Mouse (Mus musculus) stomach, embryonic 16.5 days (tissue): Measurements from ENCODE around the gene C2cd3. TPM values are rescaled to one million over a fixed set of nuclear protein-coding genes. Genes with fewer than 3 reads are reported as not detected.

Experiments used
- ATAC-seq: fragments of 200-750 bp; cut with Nextera tagmentation; 2 replicates; pipeline ENCODE4 v1.8.0; 2017; ENCODE audit warnings: moderate number of reproducible peaks, moderate TSS enrichment; ENCODE audit not compliant: insufficient read depth, low FRiP score
- H3K27ac ChIP-seq: fragments of 300-500 bp; sonication (generic); 2 replicates; pipeline ENCODE4 v1.5.1; 2014; ENCODE audit warnings: low read length
- H3K27me3 ChIP-seq: fragments of 300-500 bp; sonication (generic); 2 replicates; pipeline ENCODE4 v1.6.1; 2014; ENCODE audit warnings: low read length, control low read depth, mixed read lengths; ENCODE audit not compliant: control insufficient read depth, insufficient read depth
- H3K36me3 ChIP-seq: fragments of 300-500 bp; sonication (generic); 2 replicates; pipeline ENCODE4 v1.6.1; 2014; ENCODE audit warnings: low read length; ENCODE audit not compliant: control insufficient read depth, insufficient read depth
- H3K4me1 ChIP-seq: fragments of 300-500 bp; sonication (generic); 2 replicates; pipeline ENCODE4 v1.6.1; 2014; ENCODE audit warnings: low read length, control low read depth, mixed read lengths; ENCODE audit not compliant: control insufficient read depth, insufficient read depth
- H3K4me2 ChIP-seq: fragments of 300-500 bp; sonication (generic); 2 replicates; pipeline ENCODE4 v1.6.1; 2014; ENCODE audit warnings: low read depth, low read length, mixed read lengths
- H3K4me3 ChIP-seq: fragments of 300-500 bp; sonication (generic); replicated peaks from 2 replicates; pipeline ENCODE4 v1.5.1; 2014; ENCODE audit warnings: mild to moderate bottlenecking, low read length
- H3K9ac ChIP-seq: fragments of 300-500 bp; sonication (generic); 2 replicates; pipeline ENCODE4 v1.6.1; 2014; ENCODE audit warnings: low read length
- H3K9me3 ChIP-seq: fragments of 300-500 bp; sonication (generic); replicated peaks from 2 replicates; pipeline ENCODE4 v1.6.1; 2016; ENCODE audit warnings: low read length, control low read depth; ENCODE audit not compliant: control insufficient read depth
- WGBS: fragments of 180-500 bp; shearing (Covaris S2); extraction: QIAGEN DNeasy Blood & Tissue Kit; methylation state at CpG from one replicate; pipeline ENCODE4 v1.1.7; 2014; 5-methylcytosine and 5-hydroxymethylcytosine counted together
- polyA plus RNA-seq: library from polyadenylated mRNA; unstranded; fragments of >200 nt; fragmentation: Nextera tagmentation; extraction: Ambion mirVana; gene quantifications from 2 replicates; pipeline ENCODE4 v1.2.1, GENCODE M21; 2015

The C2cd3 gene
- polyA plus RNA-seq, 1 experiment from 2014 or later, result 19.6 TPM

DNA sequence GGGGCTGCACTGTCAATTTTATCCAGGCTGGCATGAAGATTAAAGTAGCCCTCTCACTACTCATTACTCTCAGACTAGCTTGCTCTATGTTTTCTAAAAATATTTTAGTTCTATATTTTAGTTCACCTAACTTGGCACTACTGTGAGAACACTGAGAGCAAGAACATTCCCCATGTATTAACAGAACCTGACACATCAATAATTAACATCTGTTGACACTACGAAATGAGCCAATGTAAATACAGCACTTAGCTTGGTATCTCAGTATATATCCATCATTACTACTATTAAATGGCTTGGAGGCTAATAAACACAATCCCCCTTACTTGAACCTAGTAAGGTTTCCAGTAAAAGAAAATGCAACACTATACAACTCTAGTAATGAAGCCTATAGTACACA is 15.3 kb upstream of the C2cd3 start:
- Histone ChIP-seq H3K9ac (no peak overlapping the region), H3K27ac (no peak overlapping the region), H3K4me1 (peaks cover 3% of the 10 kb centered on the region; the same call in 1 of the 2 replicates), H3K36me3 (no peaks in the 10 kb centered on the region), H3K9me3 (no peaks in the 10 kb centered on the region), H3K4me2 (no peak overlapping the region), H3K4me3 (no peak overlapping the region), H3K27me3 (no peaks in the 10 kb centered on the region)
- WGBS, result 61% methylated on average over 1 of the region's 1 CpGs
- no peak for ATAC-seq

DNA sequence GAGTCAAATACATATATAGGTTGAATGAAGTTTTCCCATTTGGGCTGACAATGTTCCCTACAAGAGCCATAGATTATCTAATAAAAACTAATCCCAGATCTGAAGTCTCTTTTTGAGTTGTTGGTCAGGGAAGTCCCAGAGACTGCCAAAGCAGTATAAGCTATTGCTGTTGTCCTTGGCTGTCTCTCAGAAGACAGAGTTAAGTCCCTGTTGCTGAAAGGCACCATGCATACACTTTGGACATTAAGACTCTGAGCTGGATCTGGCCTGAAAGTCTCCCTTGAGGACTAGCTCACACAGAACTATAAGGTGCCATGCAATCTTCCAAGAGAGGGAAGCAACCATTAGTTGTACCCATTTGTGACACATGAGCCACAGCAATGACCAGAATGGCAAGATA is 14.2 kb upstream of the C2cd3 start:
- H3K4me1 ChIP-seq, result peaks cover 3% of the 10 kb centered on the region; the same call in 1 of the 2 replicates
- no peak overlapping the region for H3K27ac ChIP-seq
- H3K36me3 ChIP-seq, result no peaks in the 10 kb centered on the region
- no peak for ATAC-seq
- H3K9me3 ChIP-seq, result no peaks in the 10 kb centered on the region
- no peak overlapping the region for H3K4me3 ChIP-seq
- no peaks in the 10 kb centered on the region for H3K27me3 ChIP-seq
- no peak overlapping the region for H3K4me2 ChIP-seq
- no peak overlapping the region for H3K9ac ChIP-seq

DNA sequence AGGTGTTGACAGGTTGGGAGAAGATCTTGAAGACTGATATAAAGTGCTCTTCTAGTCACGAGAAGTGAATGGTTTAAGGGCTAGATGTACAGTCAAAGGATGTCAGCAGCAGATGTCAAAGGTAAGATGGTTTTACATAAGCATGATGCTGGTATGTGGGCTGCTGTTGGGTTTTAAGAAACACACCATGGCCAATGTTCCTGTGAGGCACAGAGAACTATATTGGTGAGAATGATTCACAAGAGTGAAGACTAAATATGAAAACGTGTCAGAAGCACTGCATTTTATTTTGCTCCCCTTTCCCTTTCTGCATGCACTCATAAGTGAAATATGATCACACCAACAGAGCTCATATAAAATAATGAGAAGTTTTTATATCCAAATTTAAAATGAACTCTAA is 8.9 kb upstream of the C2cd3 start:
- no peak overlapping the region for H3K9ac ChIP-seq
- WGBS, result 82% methylated on average over 2 of the region's 2 CpGs
- no peaks in the 10 kb centered on the region for H3K36me3 ChIP-seq
- 0 out of 2 replicates have a peak, but pooled peaks cover 4% of the 10 kb centered on the region for H3K4me1 ChIP-seq
- no peak for ATAC-seq
- no peak overlapping the region for H3K4me2 ChIP-seq
- H3K27ac ChIP-seq, result no peak overlapping the region
- H3K4me3 ChIP-seq, result no peak overlapping the region
- H3K9me3 ChIP-seq, result no peaks in the 10 kb centered on the region
- no peaks in the 10 kb centered on the region for H3K27me3 ChIP-seq

DNA sequence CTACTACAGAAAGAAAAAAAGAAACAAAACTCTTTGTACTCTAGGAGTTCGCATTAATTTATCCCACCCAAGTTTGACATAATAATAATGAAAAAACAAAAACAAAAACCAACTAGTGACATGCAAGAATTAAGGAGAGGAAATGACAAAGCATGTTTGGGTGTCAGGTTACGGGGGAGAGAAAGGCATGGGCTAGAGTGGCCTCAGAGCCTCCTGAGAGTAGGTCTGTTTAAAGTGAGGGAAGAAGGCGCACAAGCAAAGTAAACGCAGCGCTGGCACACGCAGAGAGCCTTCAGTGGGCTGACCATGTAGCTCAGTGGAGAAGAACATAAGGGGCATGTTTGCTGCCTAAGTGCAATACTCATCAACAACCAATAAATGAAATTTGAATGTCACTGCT is 7.1 kb upstream of the C2cd3 start:
- H3K4me3 ChIP-seq, result no peak overlapping the region
- 0 out of 2 replicates have a peak, but pooled peaks cover 4% of the 10 kb centered on the region for H3K4me1 ChIP-seq
- no peaks in the 10 kb centered on the region for H3K36me3 ChIP-seq
- H3K9me3 ChIP-seq, result no peaks in the 10 kb centered on the region
- ATAC-seq, result no peak
- H3K27ac ChIP-seq, result no peak overlapping the region
- H3K4me2 ChIP-seq, result no peak overlapping the region
- WGBS, result 34% methylated on average over 6 of the region's 6 CpGs
- no peak overlapping the region for H3K9ac ChIP-seq
- H3K27me3 ChIP-seq, result no peaks in the 10 kb centered on the region

DNA sequence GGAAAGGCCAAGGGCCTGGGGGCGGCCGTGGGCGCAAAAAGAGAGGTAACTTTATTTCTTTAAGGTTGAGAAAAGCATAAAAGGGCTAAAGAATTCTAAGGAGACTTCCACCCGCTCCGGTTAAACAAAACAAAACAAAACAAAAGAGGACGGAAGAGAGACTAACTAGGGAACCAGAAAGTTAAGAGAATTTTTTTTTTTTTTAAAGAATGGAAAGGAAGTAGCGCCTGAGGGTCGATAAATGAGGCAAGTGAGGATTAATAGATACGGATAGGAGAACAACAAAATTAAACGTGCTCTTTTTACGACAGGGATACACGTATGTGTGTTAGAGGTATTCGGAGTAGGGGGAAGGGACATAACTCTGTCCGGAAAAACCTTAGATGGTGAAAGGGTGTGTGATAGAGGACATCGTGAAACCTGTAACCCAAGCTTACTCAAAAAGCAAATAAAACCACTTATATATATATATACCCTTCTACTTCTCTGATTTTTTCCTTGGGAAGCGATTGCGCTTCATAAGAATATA is 483 bp downstream of the C2cd3 start:
- 6% methylated on average over 17 of the region's 17 CpGs for WGBS

DNA sequence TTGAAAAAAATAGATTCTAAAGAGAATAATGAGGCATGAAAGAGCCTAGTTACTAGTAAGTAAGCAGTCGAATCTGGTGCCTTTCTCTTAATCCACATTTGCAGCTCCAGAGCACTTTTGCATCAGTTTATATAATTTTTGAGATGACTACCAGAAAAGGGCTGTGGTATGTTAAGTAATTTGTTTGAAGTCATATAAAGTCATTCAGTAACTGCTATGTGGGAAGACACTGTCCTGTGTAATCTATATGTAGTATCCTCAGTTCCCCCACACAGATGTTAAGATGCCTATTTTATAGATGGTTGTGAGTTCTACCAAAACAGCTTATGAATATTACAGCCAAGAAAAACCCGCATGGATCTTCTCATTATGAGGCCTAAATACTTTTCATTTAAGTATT is 6.2 kb downstream of the C2cd3 start:
- no peak overlapping the region for H3K4me3 ChIP-seq
- ATAC-seq, result no peak
- H3K9me3 ChIP-seq, result no peaks in the 10 kb centered on the region
- H3K9ac ChIP-seq, result no peak overlapping the region
- no peaks in the 10 kb centered on the region for H3K27me3 ChIP-seq
- no peak overlapping the region for H3K4me2 ChIP-seq
- H3K36me3 ChIP-seq, result peaks cover 10% of the 10 kb centered on the region; the same call in 1 of the 2 replicates
- 85% methylated on average over 2 of the region's 2 CpGs for WGBS
- H3K27ac ChIP-seq, result no peak overlapping the region
- no peaks in the 10 kb centered on the region; the same call in 1 of the 2 replicates for H3K4me1 ChIP-seq

More for the DNA sequence above, 483 bp downstream of the C2cd3 start:
- Histone ChIP-seq H3K36me3 (0 out of 2 replicates have a peak, but pooled peaks cover under 1% of the 10 kb centered on the region), H3K9ac (peak overlapping the region; percentile 68), H3K27me3 (no peaks in the 10 kb centered on the region), H3K4me1 (peaks cover 15% of the 10 kb centered on the region), H3K9me3 (no peaks in the 10 kb centered on the region), H3K4me3 (peak overlapping the region; percentile 77), H3K27ac (peak overlapping the region; percentile 64), H3K4me2 (peak overlapping the region; percentile 57)
- no peak for ATAC-seq

DNA sequence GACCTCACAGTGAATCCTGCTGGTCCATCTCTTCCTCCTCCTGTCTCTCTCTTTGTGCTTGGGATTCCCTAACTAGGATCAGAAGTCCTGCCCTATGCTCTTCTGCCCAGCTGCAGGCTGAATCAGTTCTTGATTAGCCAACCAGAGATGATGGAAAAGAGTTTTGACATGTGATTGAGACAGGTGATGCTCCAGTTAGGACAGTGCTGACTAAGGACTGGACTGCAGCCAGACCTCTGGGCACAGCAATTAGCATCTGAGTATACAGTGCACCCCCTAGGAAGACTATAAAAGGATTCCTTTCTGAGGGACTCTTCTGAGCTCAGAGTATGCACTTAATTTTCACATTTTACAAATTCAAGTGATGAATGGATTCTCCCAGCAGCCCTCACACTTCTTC is 9.1 kb downstream of the C2cd3 start:
- Histone ChIP-seq H3K9me3 (no peaks in the 10 kb centered on the region), H3K4me2 (no peak overlapping the region), H3K27ac (no peak overlapping the region), H3K27me3 (no peaks in the 10 kb centered on the region), H3K36me3 (peaks cover 10% of the 10 kb centered on the region; the same call in 1 of the 2 replicates), H3K4me3 (no peak overlapping the region), H3K9ac (no peak overlapping the region), H3K4me1 (no peaks in the 10 kb centered on the region)
- ATAC-seq, result no peak

DNA sequence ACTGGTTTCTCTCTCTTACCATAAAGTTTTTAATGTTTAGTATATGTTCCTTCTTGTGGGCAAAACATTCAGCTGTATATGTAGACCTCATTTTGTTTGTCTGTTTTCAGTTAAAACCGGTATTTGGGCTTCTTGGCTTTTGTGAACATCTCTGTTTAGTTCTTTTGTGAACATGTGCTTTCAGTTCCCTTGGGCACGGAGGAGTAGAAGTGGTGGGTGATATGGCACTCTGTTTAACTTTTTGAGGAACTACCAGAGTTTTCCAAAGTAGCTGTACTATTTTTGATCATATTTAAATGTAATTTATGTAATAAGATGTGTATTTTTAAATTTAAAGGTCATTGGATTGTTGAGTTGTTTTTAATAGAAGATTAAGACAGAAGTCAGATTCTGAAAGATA is 11.2 kb downstream of the C2cd3 start:
- Histone ChIP-seq H3K9me3 (no peaks in the 10 kb centered on the region), H3K4me2 (no peak overlapping the region), H3K4me3 (no peak overlapping the region), H3K36me3 (peaks cover 3% of the 10 kb centered on the region; the same call in 1 of the 2 replicates), H3K27me3 (no peaks in the 10 kb centered on the region), H3K27ac (no peak overlapping the region), H3K9ac (no peak overlapping the region), H3K4me1 (no peaks in the 10 kb centered on the region)
- WGBS, result 87% methylated on average over 2 of the region's 2 CpGs
- no peak for ATAC-seq

DNA sequence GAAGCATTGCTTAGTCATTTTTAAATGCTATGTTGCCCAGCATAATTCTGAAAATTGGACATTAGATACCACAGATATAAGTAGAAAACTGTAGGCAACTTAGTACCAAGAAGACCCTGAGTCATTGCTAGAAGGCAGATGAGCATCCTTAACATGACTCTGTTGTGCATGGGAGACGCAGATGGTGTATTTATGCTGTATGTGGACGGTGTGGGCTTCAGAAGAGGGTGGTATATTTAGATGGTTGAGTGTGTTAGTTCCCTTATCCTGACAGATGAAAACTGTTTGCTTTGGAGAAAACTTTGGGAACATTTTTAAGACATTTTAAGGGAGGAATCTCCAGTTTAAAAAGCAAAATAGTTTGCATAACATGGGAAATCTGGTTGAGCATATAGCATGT is 16.1 kb downstream of the C2cd3 start:
- WGBS, result 92% methylated on average over 2 of the region's 2 CpGs
- no peaks in the 10 kb centered on the region for H3K27me3 ChIP-seq

More for the DNA sequence above, 16.1 kb downstream of the C2cd3 start:
- Histone ChIP-seq H3K27ac (no peak overlapping the region), H3K9ac (no peak overlapping the region), H3K4me3 (no peak overlapping the region), H3K9me3 (no peaks in the 10 kb centered on the region), H3K4me2 (no peak overlapping the region), H3K36me3 (0 out of 2 replicates have a peak, but pooled peaks cover 5% of the 10 kb centered on the region), H3K4me1 (no peaks in the 10 kb centered on the region)
- ATAC-seq, result no peak
